Mouse (Mus musculus): ENCODE results near the gene Ms4a18. TPM values are rescaled to one million over a fixed set of nuclear protein-coding genes. Genes with fewer than 3 reads are reported as not detected.
A peak's percentile ranks its signal among the peaks of the same experiment; 100 is the strongest.

Gene Ms4a18
- polyA plus RNA-seq, 1 experiment from 2014 or later = not detected

- Histone ChIP-seq H3K4me3 (no peak overlapping the region), H3K9me3 (replicated peaks) (no peaks in the 10 kb centered on the region), H3K9ac (no peak overlapping the region), H3K36me3 (no peaks in the 10 kb centered on the region), H3K27ac (0 out of 2 replicates have a peak overlapping the region, but pooled peaks have one; percentile 2), H3K4me1 (peaks cover 28% of the 10 kb centered on the region), H3K27me3 (peaks cover 3% of the 10 kb centered on the region; the same call in 1 of the 2 replicates), H3K4me2 (replicated peaks) (no peak overlapping the region)
- WGBS = 66% methylated on average over 11 of the region's 11 CpGs
- no peak for ATAC-seq (ENCODE audit: low FRiP score)
Measured at GRCm38 (mm10) chr19:10952021-10952939, 65.6 kb downstream of the Ms4a18 start.

- Histone ChIP-seq H3K9me3 (replicated peaks) (no peaks in the 10 kb centered on the region), H3K9ac (peak overlapping the region; percentile 41), H3K4me3 (peak overlapping the region; percentile 72), H3K27ac (peak overlapping the region; percentile 23; the same call in 1 of the 2 replicates), H3K4me1 (peaks cover 39% of the 10 kb centered on the region), H3K36me3 (peaks cover 10% of the 10 kb centered on the region), H3K4me2 (replicated peaks) (peak overlapping the region; percentile 100), H3K27me3 (peaks cover 3% of the 10 kb centered on the region; the same call in 1 of the 2 replicates)
- ATAC-seq (ENCODE audit: low FRiP score) = no peak; the same call in 1 of the 2 replicates
- 37% methylated on average over 9 of the region's 9 CpGs for WGBS
Measured at GRCm38 (mm10) chr19:10949558-10949957, 68.3 kb downstream of the Ms4a18 start.

- Histone ChIP-seq H3K27ac (peak within 1 kb of the TSS; percentile 23; the same call in 1 of the 2 replicates), H3K9me3 (replicated peaks) (no peaks in the 10 kb centered on the region), H3K4me3 (peak within 1 kb of the TSS; percentile 72), H3K36me3 (peaks cover 14% of the 10 kb centered on the region), H3K27me3 (peaks cover 3% of the 10 kb centered on the region; the same call in 1 of the 2 replicates), H3K4me1 (peaks cover 39% of the 10 kb centered on the region), H3K4me2 (replicated peaks) (peak within 1 kb of the TSS; percentile 100), H3K9ac (peak within 1 kb of the TSS; percentile 82)
- ATAC-seq (ENCODE audit: low FRiP score) = peak; percentile 98
- 0% methylated on average over 30 of the region's 30 CpGs for WGBS
Measured at GRCm38 (mm10) chr19:10949112-10949511, 68.7 kb downstream of the Ms4a18 start, which contains the start of gene Ccdc86. Ccdc86 (minus strand) TSS chr19:10949266.

- Histone ChIP-seq H3K36me3 (peaks cover 21% of the 10 kb centered on the region), H3K27me3 (peaks cover 3% of the 10 kb centered on the region; the same call in 1 of the 2 replicates), H3K4me2 (replicated peaks) (peak overlapping the region; percentile 100), H3K4me3 (peak overlapping the region; percentile 72), H3K27ac (no peak overlapping the region), H3K4me1 (peaks cover 39% of the 10 kb centered on the region), H3K9ac (peak overlapping the region; percentile 82), H3K9me3 (replicated peaks) (no peaks in the 10 kb centered on the region)
- ATAC-seq (ENCODE audit: low FRiP score) = no peak; the same call in 1 of the 2 replicates
- under 1% methylated on average over 20 of the region's 20 CpGs for WGBS
Measured at GRCm38 (mm10) chr19:10948416-10948815, 69.4 kb downstream of the Ms4a18 start.

- Histone ChIP-seq H3K27ac (no peak overlapping the region), H3K9me3 (replicated peaks) (no peaks in the 10 kb centered on the region), H3K27me3 (peaks cover 3% of the 10 kb centered on the region), H3K9ac (peak overlapping the region; percentile 82), H3K4me2 (replicated peaks) (peak overlapping the region; percentile 100), H3K4me3 (peak overlapping the region; percentile 72), H3K36me3 (peaks cover 33% of the 10 kb centered on the region), H3K4me1 (peaks cover 35% of the 10 kb centered on the region)
- ATAC-seq (ENCODE audit: low FRiP score) = no peak
- WGBS = 92% methylated on average over 5 of the region's 5 CpGs
Measured at GRCm38 (mm10) chr19:10947219-10947618, 70.6 kb downstream of the Ms4a18 start.

Other genes with a start within 250 kb of the Ms4a18 start
- gene Cd6, start 188.0 kb downstream of the Ms4a18 start, polyA plus RNA-seq (2016; fragmentation: Nextera tagmentation; extraction: Ambion mirVana) = not detected in 2 replicates
- gene Slc15a3, start 178.3 kb downstream of the Ms4a18 start, polyA plus RNA-seq (2016; fragmentation: Nextera tagmentation; extraction: Ambion mirVana) = 0.26 and 0.51 TPM in 2 replicates
- 147 and 151 TPM in 2 replicates for gene Tmem132a, start 148.1 kb downstream of the Ms4a18 start, polyA plus RNA-seq (2016; fragmentation: Nextera tagmentation; extraction: Ambion mirVana)
- 46.0 and 46.2 TPM in 2 replicates for gene Tmem109, start 136.0 kb downstream of the Ms4a18 start, polyA plus RNA-seq (2016; fragmentation: Nextera tagmentation; extraction: Ambion mirVana)
- gene Prpf19, start 122.8 kb downstream of the Ms4a18 start, polyA plus RNA-seq (2016; fragmentation: Nextera tagmentation; extraction: Ambion mirVana) = 37.3 and 37.7 TPM in 2 replicates
- not detected in 2 replicates for gene Zp1, start 97.4 kb downstream of the Ms4a18 start, polyA plus RNA-seq (2016; fragmentation: Nextera tagmentation; extraction: Ambion mirVana)
- 0.09 and 0.10 TPM in 2 replicates for gene Ptgdr2, start 80.9 kb downstream of the Ms4a18 start, polyA plus RNA-seq (2016; fragmentation: Nextera tagmentation; extraction: Ambion mirVana)
- 21.5 and 21.7 TPM in 2 replicates for gene Ccdc86, start 68.8 kb downstream of the Ms4a18 start, polyA plus RNA-seq (2016; fragmentation: Nextera tagmentation; extraction: Ambion mirVana)
- not detected in 2 replicates for gene Ms4a10, start 43.4 kb downstream of the Ms4a18 start, polyA plus RNA-seq (2016; fragmentation: Nextera tagmentation; extraction: Ambion mirVana)
- gene Ms4a15, start 24.8 kb downstream of the Ms4a18 start, polyA plus RNA-seq (2016; fragmentation: Nextera tagmentation; extraction: Ambion mirVana) = not detected in 2 replicates
- gene Ms4a8a, start 63.1 kb upstream of the Ms4a18 start, polyA plus RNA-seq (2016; fragmentation: Nextera tagmentation; extraction: Ambion mirVana) = not detected in 2 replicates
- gene 1700017D01Rik, start 112.8 kb upstream of the Ms4a18 start, polyA plus RNA-seq (2016; fragmentation: Nextera tagmentation; extraction: Ambion mirVana) = not detected in 2 replicates
- gene 1700025F22Rik, start 147.3 kb upstream of the Ms4a18 start, polyA plus RNA-seq (2016; fragmentation: Nextera tagmentation; extraction: Ambion mirVana) = not detected in 2 replicates
- gene Ms4a13, start 178.7 kb upstream of the Ms4a18 start, polyA plus RNA-seq (2016; fragmentation: Nextera tagmentation; extraction: Ambion mirVana) = not detected in 2 replicates
- not detected in 2 replicates for gene Ms4a12, start 214.4 kb upstream of the Ms4a18 start, polyA plus RNA-seq (2016; fragmentation: Nextera tagmentation; extraction: Ambion mirVana)
- gene Ms4a1, start 248.2 kb upstream of the Ms4a18 start, polyA plus RNA-seq (2016; fragmentation: Nextera tagmentation; extraction: Ambion mirVana) = not detected in 2 replicates

All from hindbrain, embryonic 12.5 days (tissue).